Mouse (Mus musculus) forebrain, embryonic 13.5 days (tissue): ENCODE measurements around the gene Acbd4. TPM values are rescaled to one million over a fixed set of nuclear protein-coding genes. Genes with fewer than 3 reads are reported as not detected.
A peak's percentile ranks its signal among the peaks of the same experiment; 100 is the strongest.

ENCODE experiments used
- ATAC-seq: fragments of 200-750 bp; cut with Nextera tagmentation; 2 replicates; pipeline ENCODE4 v1.8.0; 2017
- H3K27ac ChIP-seq: fragments of 300-500 bp; sonication (generic); 2 replicates; pipeline ENCODE4 v1.5.1; 2015; ENCODE audit warnings: inconsistent platforms, mild to moderate bottlenecking, moderate library complexity
- H3K27me3 ChIP-seq: fragments of 300-500 bp; sonication (generic); 2 replicates; pipeline ENCODE4 v1.6.1; 2015; ENCODE audit warnings: mild to moderate bottlenecking, inconsistent platforms
- H3K36me3 ChIP-seq: fragments of 300-500 bp; sonication (generic); 2 replicates; pipeline ENCODE4 v1.6.1; 2015; ENCODE audit warnings: mild to moderate bottlenecking, inconsistent platforms; ENCODE audit not compliant: poor library complexity, severe bottlenecking
- H3K4me1 ChIP-seq: fragments of 300-500 bp; sonication (generic); 2 replicates; pipeline ENCODE4 v1.6.1; 2015; ENCODE audit warnings: inconsistent platforms
- H3K4me2 ChIP-seq: fragments of 300-500 bp; sonication (generic); 2 replicates; pipeline ENCODE4 v1.6.1; 2015; ENCODE audit warnings: inconsistent platforms, mild to moderate bottlenecking, moderate library complexity
- H3K4me3 ChIP-seq: fragments of 300-500 bp; sonication (generic); 2 replicates; pipeline ENCODE4 v1.5.1; 2015; ENCODE audit warnings: mild to moderate bottlenecking, inconsistent platforms
- H3K9ac ChIP-seq: fragments of 300-500 bp; sonication (generic); 2 replicates; pipeline ENCODE4 v1.6.1; 2015; ENCODE audit warnings: mild to moderate bottlenecking, inconsistent platforms
- H3K9me3 ChIP-seq: fragments of 300-500 bp; sonication (generic); replicated peaks from 2 replicates; pipeline ENCODE4 v1.6.1; 2016; ENCODE audit warnings: inconsistent platforms
- WGBS: fragments of 180-500 bp; shearing (Covaris S2); methylation state at CpG from one replicate; pipeline ENCODE4 v1.1.7; 2015; 5-methylcytosine and 5-hydroxymethylcytosine counted together
- polyA plus RNA-seq: library from polyadenylated mRNA; unstranded; fragments of >200 nt; fragmentation: Nextera tagmentation; extraction: Ambion mirVana; gene quantifications from 2 replicates; pipeline ENCODE4 v1.2.1, GENCODE M21; 2015

The Acbd4 gene
- polyA plus RNA-seq, 1 experiment from 2014 or later: 8.1 TPM

- no peak overlapping the region for H3K9ac ChIP-seq
- WGBS: 70% methylated on average over 6 of the region's 6 CpGs
Measured at GRCm38 (mm10) chr11:103140763-103141100, 39.2 kb downstream of the Acbd4 start.

GRCm38 (mm10) chr11:103141101-103141943 lies 39.8 kb downstream of the Acbd4 start:
- 29% methylated on average over 10 of the region's 11 CpGs for WGBS
- Histone ChIP-seq H3K27me3 (no peaks in the 10 kb centered on the region), H3K4me3 (no peak overlapping the region), H3K27ac (peak overlapping the region; percentile 62), H3K9ac (peak overlapping the region; percentile 21; the same call in 1 of the 2 replicates), H3K36me3 (peaks cover 24% of the 10 kb centered on the region), H3K9me3 (no peaks in the 10 kb centered on the region), H3K4me2 (0 out of 2 replicates have a peak overlapping the region, but pooled peaks have one; percentile 48), H3K4me1 (peaks cover 19% of the 10 kb centered on the region)
- no peak for ATAC-seq

More at GRCm38 (mm10) chr11:103140763-103141100, 39.2 kb downstream of the Acbd4 start:
- Histone ChIP-seq H3K36me3 (peaks cover 24% of the 10 kb centered on the region), H3K9me3 (no peaks in the 10 kb centered on the region), H3K4me1 (peaks cover 19% of the 10 kb centered on the region), H3K27me3 (no peaks in the 10 kb centered on the region), H3K27ac (no peak overlapping the region), H3K4me2 (no peak overlapping the region), H3K4me3 (no peak overlapping the region)
- ATAC-seq: no peak

- 30% methylated on average over 1 of the region's 1 CpGs for WGBS
- Histone ChIP-seq H3K4me2 (0 out of 2 replicates have a peak overlapping the region, but pooled peaks have one; percentile 48), H3K27ac (peak overlapping the region; percentile 62), H3K4me1 (peaks cover 19% of the 10 kb centered on the region), H3K36me3 (peaks cover 24% of the 10 kb centered on the region), H3K9ac (peak overlapping the region; percentile 21; the same call in 1 of the 2 replicates), H3K27me3 (no peaks in the 10 kb centered on the region), H3K9me3 (no peaks in the 10 kb centered on the region), H3K4me3 (no peak overlapping the region)
- ATAC-seq: no peak
Measured at GRCm38 (mm10) chr11:103141944-103142255, 40.4 kb downstream of the Acbd4 start.

- Histone ChIP-seq H3K27ac (peak overlapping the region; percentile 62), H3K4me1 (peaks cover 19% of the 10 kb centered on the region), H3K4me2 (peak overlapping the region; percentile 48), H3K27me3 (no peaks in the 10 kb centered on the region), H3K9ac (peak overlapping the region; percentile 38), H3K4me3 (peak overlapping the region; percentile 23), H3K36me3 (peaks cover 24% of the 10 kb centered on the region), H3K9me3 (no peaks in the 10 kb centered on the region)
- WGBS: 38% methylated on average over 7 of the region's 8 CpGs
- ATAC-seq: peak; percentile 95
Measured at GRCm38 (mm10) chr11:103142441-103143182, 41.1 kb downstream of the Acbd4 start.

- H3K9ac ChIP-seq: no peak overlapping the region
- H3K4me2 ChIP-seq: no peak overlapping the region
- 42% methylated on average over 12 of the region's 12 CpGs for whole genome bisulfite sequencing
- no peak overlapping the region for H3K4me3 ChIP-seq
- no peak overlapping the region for H3K27ac ChIP-seq
- H3K4me1 ChIP-seq: peaks cover 19% of the 10 kb centered on the region
- no peaks in the 10 kb centered on the region for H3K27me3 ChIP-seq
- H3K36me3 ChIP-seq: peaks cover 8% of the 10 kb centered on the region; the same call in 1 of the 2 replicates
- ATAC-seq: no peak
- H3K9me3 ChIP-seq: no peaks in the 10 kb centered on the region
Measured at GRCm38 (mm10) chr11:103144309-103145285, 43.1 kb downstream of the Acbd4 start.

GRCm38 (mm10) chr11:103146386-103146785 lies 44.9 kb downstream of the Acbd4 start:
- Histone ChIP-seq H3K4me2 (no peak overlapping the region), H3K4me1 (peaks cover 18% of the 10 kb centered on the region), H3K27me3 (no peaks in the 10 kb centered on the region), H3K27ac (no peak overlapping the region), H3K36me3 (no peaks in the 10 kb centered on the region), H3K9me3 (no peaks in the 10 kb centered on the region), H3K4me3 (no peak overlapping the region), H3K9ac (no peak overlapping the region)
- 87% methylated on average over 4 of the region's 4 CpGs for WGBS
- no peak for ATAC-seq

- no peak for ATAC-seq
- Histone ChIP-seq H3K9ac (no peak overlapping the region), H3K4me3 (no peak overlapping the region), H3K27ac (no peak overlapping the region), H3K36me3 (no peaks in the 10 kb centered on the region), H3K4me2 (no peak overlapping the region), H3K27me3 (no peaks in the 10 kb centered on the region), H3K4me1 (peaks cover 4% of the 10 kb centered on the region), H3K9me3 (no peaks in the 10 kb centered on the region)
- 66% methylated on average over 4 of the region's 4 CpGs for WGBS
Measured at GRCm38 (mm10) chr11:103147766-103148165, 46.3 kb downstream of the Acbd4 start.

GRCm38 (mm10) chr11:103149771-103150170 lies 48.3 kb downstream of the Acbd4 start:
- Histone ChIP-seq H3K4me1 (no peaks in the 10 kb centered on the region), H3K9me3 (no peaks in the 10 kb centered on the region), H3K9ac (no peak overlapping the region), H3K27me3 (no peaks in the 10 kb centered on the region), H3K4me3 (no peak overlapping the region), H3K4me2 (no peak overlapping the region), H3K36me3 (no peaks in the 10 kb centered on the region), H3K27ac (no peak overlapping the region)
- WGBS: 94% methylated on average over 4 of the region's 4 CpGs
- no peak for ATAC-seq

GRCm38 (mm10) chr11:103158621-103159478 lies 57.4 kb downstream of the Acbd4 start:
- ATAC-seq: peak; percentile 83
- Histone ChIP-seq H3K4me2 (peak overlapping the region; percentile 51), H3K27me3 (no peaks in the 10 kb centered on the region), H3K9me3 (no peaks in the 10 kb centered on the region), H3K9ac (no peak overlapping the region; the same call in 1 of the 2 replicates), H3K4me1 (peaks cover 8% of the 10 kb centered on the region; the same call in 1 of the 2 replicates), H3K27ac (no peak overlapping the region), H3K4me3 (peak overlapping the region; percentile 24), H3K36me3 (no peaks in the 10 kb centered on the region)
- 2% methylated on average over 25 of the region's 25 CpGs for WGBS

GRCm38 (mm10) chr11:103160738-103161137 lies 59.3 kb downstream of the Acbd4 start:
- Histone ChIP-seq H3K9ac (no peak overlapping the region), H3K9me3 (no peaks in the 10 kb centered on the region), H3K36me3 (no peaks in the 10 kb centered on the region), H3K4me1 (peaks cover 8% of the 10 kb centered on the region; the same call in 1 of the 2 replicates), H3K4me2 (no peak overlapping the region), H3K27ac (no peak overlapping the region), H3K27me3 (no peaks in the 10 kb centered on the region), H3K4me3 (no peak overlapping the region)
- ATAC-seq: no peak
- 92% methylated on average over 11 of the region's 11 CpGs for WGBS

GRCm38 (mm10) chr11:103161449-103161848 lies 60.0 kb downstream of the Acbd4 start:
- Histone ChIP-seq H3K4me1 (peaks cover 8% of the 10 kb centered on the region; the same call in 1 of the 2 replicates), H3K4me2 (no peak overlapping the region), H3K36me3 (no peaks in the 10 kb centered on the region), H3K4me3 (no peak overlapping the region), H3K9me3 (no peaks in the 10 kb centered on the region), H3K27ac (no peak overlapping the region), H3K27me3 (no peaks in the 10 kb centered on the region; the same call in 1 of the 2 replicates), H3K9ac (no peak overlapping the region)
- ATAC-seq: no peak
- WGBS: 73% methylated on average over 7 of the region's 7 CpGs
